Mouse (Mus musculus): Measurements from ENCODE around the gene Iqcd. TPM values are rescaled to one million over a fixed set of nuclear protein-coding genes. Genes with fewer than 3 reads are reported as not detected.

Gene Iqcd
- polyA plus RNA-seq, 1 experiment from 2014 or later = 0.81 TPM

GRCm38 (mm10) chr5:120645851-120646250 lies 57.0 kb downstream of the Iqcd start:
- Histone ChIP-seq H3K4me3 (no peak overlapping the region), H3K27ac (replicated peaks) (no peak overlapping the region), H3K27me3 (replicated peaks; ENCODE audit: low read depth, poor library complexity, severe bottlenecking) (peaks cover 51% of the 10 kb centered on the region), H3K4me1 (peaks cover 14% of the 10 kb centered on the region), H3K36me3 (replicated peaks) (no peaks in the 10 kb centered on the region), H3K9me3 (no peaks in the 10 kb centered on the region)
- 63% methylated on average over 6 of the region's 6 CpGs for WGBS
- no peak for DNase-seq (ENCODE audit: low spot score)

GRCm38 (mm10) chr5:120647361-120647760 lies 58.5 kb downstream of the Iqcd start:
- WGBS = 75% methylated on average over 4 of the region's 4 CpGs
- Histone ChIP-seq H3K27me3 (replicated peaks; ENCODE audit: low read depth, poor library complexity, severe bottlenecking) (peaks cover 61% of the 10 kb centered on the region), H3K4me3 (no peak overlapping the region), H3K4me1 (peaks cover 17% of the 10 kb centered on the region), H3K27ac (replicated peaks) (no peak overlapping the region), H3K9me3 (no peaks in the 10 kb centered on the region), H3K36me3 (replicated peaks) (no peaks in the 10 kb centered on the region)
- no peak for DNase-seq (ENCODE audit: low spot score)

- H3K27me3 ChIP-seq (replicated peaks; ENCODE audit: low read depth, poor library complexity, severe bottlenecking) = peaks cover 67% of the 10 kb centered on the region
- no peaks in the 10 kb centered on the region for H3K36me3 ChIP-seq (replicated peaks)
- DNase-seq (ENCODE audit: low spot score) = no peak
- H3K4me3 ChIP-seq = peak overlapping the region; percentile 45
- H3K4me1 ChIP-seq = peaks cover 17% of the 10 kb centered on the region
- no peaks in the 10 kb centered on the region for H3K9me3 ChIP-seq
- no peak overlapping the region for H3K27ac ChIP-seq (replicated peaks)
- WGBS = 46% methylated on average over 12 of the region's 12 CpGs
These were observed 59.1 kb downstream of the Iqcd start for GRCm38 (mm10) chr5:120647814-120648491.

DNA sequence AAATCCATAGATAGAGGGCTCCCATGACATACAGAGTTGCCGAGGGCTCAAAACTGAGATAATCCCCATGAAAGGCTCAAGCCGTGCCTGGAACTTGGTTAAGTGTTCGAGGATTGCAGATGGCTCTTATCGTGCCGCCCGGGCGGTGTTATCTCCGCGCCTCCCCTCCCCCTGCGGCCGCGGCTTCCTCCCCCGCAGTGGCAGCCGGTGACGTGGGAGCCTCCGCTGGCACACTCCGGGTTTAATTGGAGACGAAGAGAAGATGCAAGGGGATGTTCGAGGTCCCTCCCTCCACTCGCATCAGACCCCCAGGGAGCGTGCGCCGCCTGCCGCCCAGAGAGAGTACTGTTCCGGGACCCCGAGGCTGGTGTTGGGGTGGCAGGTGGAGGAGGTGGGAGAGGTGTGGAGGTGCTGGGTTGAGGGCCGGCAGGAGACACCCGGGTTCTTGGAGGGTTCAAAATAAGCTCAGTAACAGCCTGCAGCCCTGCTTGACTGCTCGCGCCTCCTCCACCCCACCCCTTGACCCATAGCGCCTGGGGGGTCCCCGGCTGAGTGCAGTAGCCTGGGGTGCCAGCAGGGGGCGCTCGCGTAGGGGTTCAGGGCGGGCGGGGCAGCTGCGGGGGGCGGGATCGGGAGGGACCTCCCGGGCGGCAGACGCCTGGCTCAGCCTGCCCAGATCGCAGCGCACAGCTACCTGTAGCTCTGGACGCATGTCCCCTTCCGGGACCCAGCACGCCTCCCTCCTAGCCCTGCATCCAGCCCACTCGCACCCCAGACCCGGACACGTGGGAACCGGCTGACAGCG lies 60.0 kb downstream of the Iqcd start, which contains the start of gene Rasal1:
Gene Rasal1, plus strand, starts transcription at position 244 of the 805 bp plus-strand sequence.
- Histone ChIP-seq H3K4me1 (peaks cover 17% of the 10 kb centered on the region), H3K27ac (replicated peaks) (no peak within 1 kb of the TSS), H3K27me3 (replicated peaks; ENCODE audit: low read depth, poor library complexity, severe bottlenecking) (peaks cover 73% of the 10 kb centered on the region), H3K4me3 (peak within 1 kb of the TSS; percentile 45), H3K9me3 (no peaks in the 10 kb centered on the region), H3K36me3 (replicated peaks) (no peaks in the 10 kb centered on the region)
- WGBS = 1% methylated on average over 53 of the region's 53 CpGs
- DNase-seq (ENCODE audit: low spot score) = peak; percentile 66

DNA sequence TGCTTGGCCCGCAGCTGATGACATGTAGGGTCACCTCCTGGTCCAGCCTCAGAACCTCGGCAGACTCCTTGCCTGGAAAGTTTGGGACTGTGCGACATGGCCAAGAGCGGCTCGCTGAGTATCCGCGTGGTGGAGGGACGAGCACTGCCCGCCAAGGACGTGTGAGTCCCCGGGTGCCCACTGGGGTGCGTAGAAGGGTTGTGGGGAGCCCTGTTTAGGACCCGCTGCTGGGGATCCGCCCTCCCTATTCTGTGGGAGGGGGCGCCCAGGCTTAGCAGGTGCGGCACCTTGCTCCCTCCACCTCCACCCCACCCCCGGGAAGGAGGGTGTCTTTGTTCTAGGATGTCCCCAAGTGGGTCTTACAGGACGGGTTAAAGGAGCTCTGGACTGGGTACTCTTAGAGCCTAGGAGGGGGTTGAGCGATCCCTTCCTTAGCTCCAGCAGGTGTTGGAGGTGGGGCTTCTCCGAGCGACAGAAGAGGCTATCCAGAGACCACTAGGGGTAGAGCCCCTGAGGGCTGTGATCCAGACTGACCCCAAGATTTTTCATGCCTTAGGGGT lies 60.6 kb downstream of the Iqcd start:
- WGBS = 5% methylated on average over 21 of the region's 21 CpGs

GRCm38 (mm10) chr5:120649938-120650337 lies 61.1 kb downstream of the Iqcd start:
- WGBS = 17% methylated on average over 13 of the region's 13 CpGs
- H3K4me3 ChIP-seq = no peak overlapping the region
- H3K4me1 ChIP-seq = peaks cover 17% of the 10 kb centered on the region
- H3K27ac ChIP-seq (replicated peaks) = no peak overlapping the region
- DNase-seq (ENCODE audit: low spot score) = no peak
- no peaks in the 10 kb centered on the region for H3K9me3 ChIP-seq
- peaks cover 73% of the 10 kb centered on the region for H3K27me3 ChIP-seq (replicated peaks; ENCODE audit: low read depth, poor library complexity, severe bottlenecking)
- no peaks in the 10 kb centered on the region for H3K36me3 ChIP-seq (replicated peaks)

More for the DNA sequence above, 60.6 kb downstream of the Iqcd start:
- Histone ChIP-seq H3K4me3 (peak overlapping the region; percentile 45), H3K9me3 (no peaks in the 10 kb centered on the region), H3K27me3 (replicated peaks; ENCODE audit: low read depth, poor library complexity, severe bottlenecking) (peaks cover 73% of the 10 kb centered on the region), H3K27ac (replicated peaks) (no peak overlapping the region), H3K36me3 (replicated peaks) (no peaks in the 10 kb centered on the region), H3K4me1 (peaks cover 17% of the 10 kb centered on the region)
- no peak for DNase-seq (ENCODE audit: low spot score)

DNA sequence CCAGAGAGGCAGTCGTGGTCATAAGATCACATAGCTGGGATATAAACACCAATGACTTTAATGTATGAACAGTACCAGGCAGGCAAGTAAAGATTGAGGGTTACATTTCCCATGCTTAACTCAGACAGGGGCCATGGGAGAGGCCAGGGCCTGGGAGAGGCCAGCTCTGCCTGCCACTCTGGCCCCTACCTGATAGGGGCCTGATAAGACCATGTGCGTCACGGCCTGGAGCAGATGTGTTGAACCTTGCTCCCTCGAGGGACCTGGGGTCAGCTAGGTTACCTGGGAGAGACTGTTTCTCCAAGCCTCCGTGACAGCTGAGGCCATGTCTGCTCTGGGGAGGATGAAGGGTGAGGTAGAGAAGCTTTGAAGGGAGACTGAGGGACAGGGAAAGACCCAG lies 62.4 kb downstream of the Iqcd start:
- Histone ChIP-seq H3K36me3 (replicated peaks) (no peaks in the 10 kb centered on the region), H3K27ac (replicated peaks) (no peak overlapping the region), H3K27me3 (replicated peaks; ENCODE audit: low read depth, poor library complexity, severe bottlenecking) (peaks cover 68% of the 10 kb centered on the region), H3K9me3 (no peaks in the 10 kb centered on the region), H3K4me3 (no peak overlapping the region), H3K4me1 (peaks cover 17% of the 10 kb centered on the region)
- no peak for DNase-seq (ENCODE audit: low spot score)
- 76% methylated on average over 5 of the region's 5 CpGs for WGBS

GRCm38 (mm10) chr5:120652915-120653701 lies 64.3 kb downstream of the Iqcd start:
- Histone ChIP-seq H3K4me1 (peaks cover 17% of the 10 kb centered on the region), H3K4me3 (no peak overlapping the region), H3K36me3 (replicated peaks) (no peaks in the 10 kb centered on the region), H3K27me3 (replicated peaks; ENCODE audit: low read depth, poor library complexity, severe bottlenecking) (peaks cover 49% of the 10 kb centered on the region), H3K9me3 (no peaks in the 10 kb centered on the region), H3K27ac (replicated peaks) (no peak overlapping the region)
- no peak for DNase-seq (ENCODE audit: low spot score)
- 82% methylated on average over 28 of the region's 28 CpGs for WGBS

- WGBS = 86% methylated on average over 2 of the region's 2 CpGs
- Histone ChIP-seq H3K27me3 (replicated peaks; ENCODE audit: low read depth, poor library complexity, severe bottlenecking) (peaks cover 42% of the 10 kb centered on the region), H3K9me3 (no peaks in the 10 kb centered on the region), H3K4me1 (peaks cover 12% of the 10 kb centered on the region), H3K4me3 (no peak overlapping the region), H3K36me3 (replicated peaks) (no peaks in the 10 kb centered on the region), H3K27ac (replicated peaks) (no peak overlapping the region)
- no peak for DNase-seq (ENCODE audit: low spot score)
These were observed 65.1 kb downstream of the Iqcd start for GRCm38 (mm10) chr5:120653873-120654272.

DNA sequence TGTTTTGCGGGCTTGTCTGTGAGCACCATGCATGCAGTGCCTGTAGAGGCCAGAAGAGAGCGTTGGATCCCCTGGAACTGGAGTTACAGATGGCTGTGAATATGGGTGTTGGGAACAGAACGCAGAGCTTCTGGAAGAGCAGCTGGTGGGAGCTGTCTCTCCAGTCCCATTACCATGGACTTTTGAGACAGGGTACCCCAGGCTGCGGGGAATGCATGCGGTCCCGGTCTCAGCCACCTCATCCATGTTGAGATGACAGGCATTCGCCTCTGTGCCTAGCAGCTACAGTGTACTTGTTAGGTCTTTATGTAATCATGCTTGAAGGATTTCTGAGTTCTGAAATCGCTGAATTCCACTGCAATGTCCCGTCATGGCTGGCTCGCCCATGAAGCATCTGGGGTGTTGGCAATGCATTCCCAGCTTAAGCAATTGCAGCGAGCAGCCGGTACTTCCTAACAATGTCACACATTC lies 67.5 kb downstream of the Iqcd start:
- no peak for DNase-seq (ENCODE audit: low spot score)
- Histone ChIP-seq H3K9me3 (no peaks in the 10 kb centered on the region), H3K27ac (replicated peaks) (no peak overlapping the region), H3K27me3 (replicated peaks; ENCODE audit: low read depth, poor library complexity, severe bottlenecking) (peaks cover 17% of the 10 kb centered on the region), H3K36me3 (replicated peaks) (no peaks in the 10 kb centered on the region), H3K4me3 (no peak overlapping the region), H3K4me1 (peaks cover 2% of the 10 kb centered on the region; the same call in 1 of the 2 replicates)
- 87% methylated on average over 12 of the region's 12 CpGs for WGBS
